Mouse (Mus musculus): Measurements from ENCODE around the gene Calcrl. TPM values are rescaled to one million over a fixed set of nuclear protein-coding genes. Genes with fewer than 3 reads are reported as not detected.

Gene Calcrl
- polyA plus RNA-seq, 1 experiment from 2014 or later = 16.6 TPM

GRCm38 (mm10) chr2:84386563-84387393, 38.4 kb downstream of the Calcrl start:
- H3K36me3 ChIP-seq = no peaks in the 10 kb centered on the region
- no peak overlapping the region for H3K27ac ChIP-seq
- H3K4me1 ChIP-seq = peaks cover 10% of the 10 kb centered on the region; the same call in 1 of the 2 replicates
- no peak overlapping the region; the same call in 1 of the 2 replicates for H3K4me3 ChIP-seq
- DNase-seq (ENCODE audit: low spot score) = no peak
- no peaks in the 10 kb centered on the region for H3K9me3 ChIP-seq (replicated peaks)
- WGBS = 50% methylated on average over 18 of the region's 18 CpGs
- no peaks in the 10 kb centered on the region for H3K27me3 ChIP-seq (ENCODE audit: low read depth, poor library complexity, severe bottlenecking)

GRCm38 (mm10) chr2:84384911-84385693, 40.1 kb downstream of the Calcrl start:
- Histone ChIP-seq H3K27ac (no peak overlapping the region), H3K27me3 (ENCODE audit: low read depth, poor library complexity, severe bottlenecking) (no peaks in the 10 kb centered on the region), H3K4me1 (peaks cover 10% of the 10 kb centered on the region; the same call in 1 of the 2 replicates), H3K36me3 (no peaks in the 10 kb centered on the region), H3K4me3 (no peak overlapping the region), H3K9me3 (replicated peaks) (no peaks in the 10 kb centered on the region)
- DNase-seq (ENCODE audit: low spot score) = no peak
- WGBS = 86% methylated on average over 6 of the region's 6 CpGs

GRCm38 (mm10) chr2:84383828-84384227, 41.4 kb downstream of the Calcrl start:
- Histone ChIP-seq H3K9me3 (replicated peaks) (no peaks in the 10 kb centered on the region), H3K27me3 (ENCODE audit: low read depth, poor library complexity, severe bottlenecking) (no peaks in the 10 kb centered on the region), H3K4me1 (peaks cover 10% of the 10 kb centered on the region; the same call in 1 of the 2 replicates), H3K4me3 (no peak overlapping the region), H3K36me3 (no peaks in the 10 kb centered on the region), H3K27ac (no peak overlapping the region)
- 90% methylated on average over 4 of the region's 4 CpGs for WGBS
- DNase-seq (ENCODE audit: low spot score) = no peak

GRCm38 (mm10) chr2:84382556-84382955, 42.7 kb downstream of the Calcrl start:
- DNase-seq (ENCODE audit: low spot score) = no peak

GRCm38 (mm10) chr2:84381997-84382396, 43.2 kb downstream of the Calcrl start:
- Histone ChIP-seq H3K4me1 (peaks cover 5% of the 10 kb centered on the region; the same call in 1 of the 2 replicates), H3K36me3 (no peaks in the 10 kb centered on the region), H3K9me3 (replicated peaks) (no peaks in the 10 kb centered on the region), H3K4me3 (no peak overlapping the region), H3K27ac (no peak overlapping the region), H3K27me3 (ENCODE audit: low read depth, poor library complexity, severe bottlenecking) (no peaks in the 10 kb centered on the region)
- WGBS = 91% methylated on average over 5 of the region's 5 CpGs
- no peak for DNase-seq (ENCODE audit: low spot score)

More at GRCm38 (mm10) chr2:84382556-84382955, 42.7 kb downstream of the Calcrl start:
- no peaks in the 10 kb centered on the region for H3K9me3 ChIP-seq (replicated peaks)
- H3K4me1 ChIP-seq = peaks cover 10% of the 10 kb centered on the region; the same call in 1 of the 2 replicates
- no peak overlapping the region for H3K27ac ChIP-seq
- no peaks in the 10 kb centered on the region for H3K36me3 ChIP-seq
- no peak overlapping the region for H3K4me3 ChIP-seq
- no peaks in the 10 kb centered on the region for H3K27me3 ChIP-seq (ENCODE audit: low read depth, poor library complexity, severe bottlenecking)

- WGBS = 91% methylated on average over 11 of the region's 11 CpGs
Measured at GRCm38 (mm10) chr2:84380816-84381215, 44.4 kb downstream of the Calcrl start.

GRCm38 (mm10) chr2:84378678-84379077, 46.5 kb downstream of the Calcrl start:
- Histone ChIP-seq H3K9me3 (replicated peaks) (no peaks in the 10 kb centered on the region), H3K4me1 (no peaks in the 10 kb centered on the region), H3K36me3 (no peaks in the 10 kb centered on the region), H3K27ac (no peak overlapping the region), H3K27me3 (ENCODE audit: low read depth, poor library complexity, severe bottlenecking) (no peaks in the 10 kb centered on the region), H3K4me3 (no peak overlapping the region)
- DNase-seq (ENCODE audit: low spot score) = no peak
- 79% methylated on average over 5 of the region's 5 CpGs for WGBS

More at GRCm38 (mm10) chr2:84380816-84381215, 44.4 kb downstream of the Calcrl start:
- Histone ChIP-seq H3K27ac (no peak overlapping the region), H3K9me3 (replicated peaks) (no peaks in the 10 kb centered on the region), H3K27me3 (ENCODE audit: low read depth, poor library complexity, severe bottlenecking) (no peaks in the 10 kb centered on the region), H3K4me1 (no peaks in the 10 kb centered on the region), H3K4me3 (no peak overlapping the region), H3K36me3 (no peaks in the 10 kb centered on the region)
- DNase-seq (ENCODE audit: low spot score) = no peak

- H3K36me3 ChIP-seq = no peaks in the 10 kb centered on the region
- no peak overlapping the region for H3K27ac ChIP-seq
- DNase-seq (ENCODE audit: low spot score) = no peak
- H3K4me3 ChIP-seq = no peak overlapping the region
- no peaks in the 10 kb centered on the region for H3K27me3 ChIP-seq (ENCODE audit: low read depth, poor library complexity, severe bottlenecking)
- no peaks in the 10 kb centered on the region for H3K4me1 ChIP-seq
- 77% methylated on average over 5 of the region's 5 CpGs for WGBS
- H3K9me3 ChIP-seq (replicated peaks) = no peaks in the 10 kb centered on the region
Measured at GRCm38 (mm10) chr2:84369256-84369655, 56.0 kb downstream of the Calcrl start.

GRCm38 (mm10) chr2:84366742-84367141, 58.5 kb downstream of the Calcrl start:
- Histone ChIP-seq H3K36me3 (no peaks in the 10 kb centered on the region), H3K9me3 (replicated peaks) (no peaks in the 10 kb centered on the region), H3K4me3 (no peak overlapping the region), H3K27me3 (ENCODE audit: low read depth, poor library complexity, severe bottlenecking) (no peaks in the 10 kb centered on the region), H3K4me1 (0 out of 2 replicates have a peak, but pooled peaks cover 4% of the 10 kb centered on the region), H3K27ac (no peak overlapping the region)
- DNase-seq (ENCODE audit: low spot score) = no peak

GRCm38 (mm10) chr2:84365266-84365665, 59.9 kb downstream of the Calcrl start:
- Histone ChIP-seq H3K27ac (no peak overlapping the region), H3K4me3 (no peak overlapping the region), H3K4me1 (0 out of 2 replicates have a peak, but pooled peaks cover 4% of the 10 kb centered on the region), H3K36me3 (no peaks in the 10 kb centered on the region), H3K27me3 (ENCODE audit: low read depth, poor library complexity, severe bottlenecking) (no peaks in the 10 kb centered on the region), H3K9me3 (replicated peaks) (no peaks in the 10 kb centered on the region)
- DNase-seq (ENCODE audit: low spot score) = no peak
- 91% methylated on average over 3 of the region's 3 CpGs for WGBS

- H3K27ac ChIP-seq = no peak overlapping the region
- WGBS = 92% methylated on average over 6 of the region's 6 CpGs
- DNase-seq (ENCODE audit: low spot score) = no peak
- 0 out of 2 replicates have a peak, but pooled peaks cover 4% of the 10 kb centered on the region for H3K4me1 ChIP-seq
- no peaks in the 10 kb centered on the region for H3K27me3 ChIP-seq (ENCODE audit: low read depth, poor library complexity, severe bottlenecking)
- H3K4me3 ChIP-seq = no peak overlapping the region
- no peaks in the 10 kb centered on the region for H3K36me3 ChIP-seq
- no peaks in the 10 kb centered on the region for H3K9me3 ChIP-seq (replicated peaks)
Measured at GRCm38 (mm10) chr2:84362779-84363719, 62.2 kb downstream of the Calcrl start.

GRCm38 (mm10) chr2:84358690-84359343, 66.4 kb downstream of the Calcrl start:
- 59% methylated on average over 3 of the region's 3 CpGs for WGBS
- no peaks in the 10 kb centered on the region for H3K9me3 ChIP-seq (replicated peaks)
- H3K4me3 ChIP-seq = no peak overlapping the region
- 0 out of 2 replicates have a peak, but pooled peaks cover 4% of the 10 kb centered on the region for H3K4me1 ChIP-seq
- no peaks in the 10 kb centered on the region for H3K27me3 ChIP-seq (ENCODE audit: low read depth, poor library complexity, severe bottlenecking)
- H3K36me3 ChIP-seq = no peaks in the 10 kb centered on the region
- no peak overlapping the region for H3K27ac ChIP-seq
- no peak for DNase-seq (ENCODE audit: low spot score)
